Mouse (Mus musculus) embryonic facial prominence, embryonic 14.5 days (tissue): ENCODE results near the gene Gm28230. TPM values are rescaled to one million over a fixed set of nuclear protein-coding genes. Genes with fewer than 3 reads are reported as not detected.

Experiments used
- ATAC-seq: fragments of 200-750 bp; cut with Nextera tagmentation; 2 replicates; pipeline ENCODE4 v1.8.0; 2017; ENCODE audit warnings: low read depth, moderate number of reproducible peaks, moderate TSS enrichment
- DNase-seq: peaks from one replicate; pipeline ENCODE4 v3.0.0-alpha.2; 2015; ENCODE audit warnings: low spot score
- H3K27ac ChIP-seq: fragments of 300-500 bp; sonication (generic); replicated peaks from 2 replicates; pipeline ENCODE4 v1.5.1; 2014; ENCODE audit warnings: low read depth, mild to moderate bottlenecking, low read length, moderate library complexity
- H3K27me3 ChIP-seq: fragments of 300-500 bp; sonication (generic); replicated peaks from 2 replicates; pipeline ENCODE4 v1.6.1; 2014; ENCODE audit warnings: low read length; ENCODE audit not compliant: control insufficient read depth, insufficient read depth
- H3K36me3 ChIP-seq: fragments of 300-500 bp; sonication (generic); 2 replicates; pipeline ENCODE4 v1.6.1; 2014; ENCODE audit warnings: low read length, mixed read lengths; ENCODE audit not compliant: control insufficient read depth, insufficient read depth
- H3K4me1 ChIP-seq: fragments of 300-500 bp; sonication (generic); 2 replicates; pipeline ENCODE4 v1.6.1; 2014; ENCODE audit warnings: antibody characterized with exemption, low read length; ENCODE audit not compliant: control insufficient read depth, insufficient read depth
- H3K4me2 ChIP-seq: fragments of 300-500 bp; sonication (generic); 2 replicates; pipeline ENCODE4 v1.6.1; 2014; ENCODE audit warnings: low read depth, mild to moderate bottlenecking, low read length, moderate library complexity, mixed read lengths
- H3K4me3 ChIP-seq: fragments of 300-500 bp; sonication (generic); 2 replicates; pipeline ENCODE4 v1.5.1; 2014; ENCODE audit warnings: low read depth, mild to moderate bottlenecking, low read length
- H3K9ac ChIP-seq: fragments of 300-500 bp; sonication (generic); 2 replicates; pipeline ENCODE4 v1.6.1; 2014; ENCODE audit warnings: low read depth, mild to moderate bottlenecking, low read length, moderate library complexity, mixed read lengths
- H3K9me3 ChIP-seq: fragments of 300-500 bp; sonication (generic); 2 replicates; pipeline ENCODE4 v1.6.1; 2016; ENCODE audit warnings: low read length; ENCODE audit not compliant: control insufficient read depth
- WGBS: fragments of 180-500 bp; shearing (Covaris S2); extraction: QIAGEN DNeasy Blood & Tissue Kit; methylation state at CpG from one replicate; pipeline ENCODE4 v1.1.7; 2014; 5-methylcytosine and 5-hydroxymethylcytosine counted together
- polyA plus RNA-seq: library from polyadenylated mRNA; unstranded; fragments of >200 nt; fragmentation: Nextera tagmentation; extraction: Ambion mirVana; gene quantifications from 2 replicates; pipeline ENCODE4 v1.2.1, GENCODE M21; 2014

Gene Gm28230
- polyA plus RNA-seq, 1 experiment from 2014 or later: not detected

- DNase-seq: peak; percentile 73
- 11% methylated on average over 17 of the region's 17 CpGs for WGBS
- Histone ChIP-seq H3K27me3 (peaks cover 96% of the 10 kb centered on the region), H3K9ac (no peak overlapping the region), H3K4me1 (peaks cover 18% of the 10 kb centered on the region), H3K36me3 (no peaks in the 10 kb centered on the region), H3K27ac (no peak overlapping the region), H3K4me3 (no peak overlapping the region), H3K4me2 (no peak overlapping the region), H3K9me3 (no peaks in the 10 kb centered on the region)
- ATAC-seq: no peak
Measured at GRCm38 (mm10) chr2:74701949-74702819, 24.3 kb upstream of the Gm28230 start.

GRCm38 (mm10) chr2:74702820-74703219 lies 23.7 kb upstream of the Gm28230 start:
- Histone ChIP-seq H3K4me1 (peaks cover 18% of the 10 kb centered on the region), H3K4me2 (no peak overlapping the region), H3K9ac (no peak overlapping the region), H3K36me3 (no peaks in the 10 kb centered on the region), H3K9me3 (no peaks in the 10 kb centered on the region), H3K27me3 (peaks cover 96% of the 10 kb centered on the region), H3K27ac (no peak overlapping the region), H3K4me3 (no peak overlapping the region)
- DNase-seq (no peak), ATAC-seq (no peak)
- WGBS: 22% methylated on average over 6 of the region's 6 CpGs

- ATAC-seq (no peak), DNase-seq (no peak)
- Histone ChIP-seq H3K9ac (no peak overlapping the region), H3K4me1 (peaks cover 14% of the 10 kb centered on the region), H3K27ac (no peak overlapping the region), H3K4me3 (no peak overlapping the region), H3K36me3 (no peaks in the 10 kb centered on the region), H3K4me2 (no peak overlapping the region), H3K9me3 (no peaks in the 10 kb centered on the region), H3K27me3 (peaks cover 96% of the 10 kb centered on the region)
- WGBS: 4% methylated on average over 10 of the region's 10 CpGs
Measured at GRCm38 (mm10) chr2:74703317-74703716, 23.2 kb upstream of the Gm28230 start.

GRCm38 (mm10) chr2:74703720-74704392 lies 22.7 kb upstream of the Gm28230 start:
- Histone ChIP-seq H3K9ac (no peak overlapping the region), H3K27ac (no peak overlapping the region), H3K36me3 (no peaks in the 10 kb centered on the region), H3K4me3 (0 out of 2 replicates have a peak overlapping the region, but pooled peaks have one; percentile 44), H3K9me3 (no peaks in the 10 kb centered on the region), H3K4me2 (peak overlapping the region; percentile 4; the same call in 1 of the 2 replicates), H3K27me3 (peaks cover 96% of the 10 kb centered on the region), H3K4me1 (peaks cover 12% of the 10 kb centered on the region; the same call in 1 of the 2 replicates)
- no peak for DNase-seq
- ATAC-seq: no peak
- WGBS: 6% methylated on average over 25 of the region's 26 CpGs

GRCm38 (mm10) chr2:74704393-74704998 lies 22.0 kb upstream of the Gm28230 start, which contains the start of gene Hoxd8:
Gene Hoxd8, plus strand, starts transcription at chr2:74704615.
- WGBS: 4% methylated on average over 9 of the region's 52 CpGs
- 0 out of 2 replicates have a peak within 1 kb of the TSS, but pooled peaks have one; percentile 28 for H3K27ac ChIP-seq
- peaks cover 12% of the 10 kb centered on the region; the same call in 1 of the 2 replicates for H3K4me1 ChIP-seq
- H3K27me3 ChIP-seq: peaks cover 96% of the 10 kb centered on the region
- H3K9ac ChIP-seq: peak within 1 kb of the TSS; percentile 58
- H3K36me3 ChIP-seq: no peaks in the 10 kb centered on the region
- peak; percentile 55 for DNase-seq
- peak within 1 kb of the TSS; percentile 44 for H3K4me3 ChIP-seq
- H3K9me3 ChIP-seq: no peaks in the 10 kb centered on the region
- H3K4me2 ChIP-seq: peak within 1 kb of the TSS; percentile 72
- ATAC-seq: no peak

- peak overlapping the region; percentile 58 for H3K9ac ChIP-seq
- H3K4me2 ChIP-seq: peak overlapping the region; percentile 72
- no peaks in the 10 kb centered on the region for H3K9me3 ChIP-seq
- H3K4me3 ChIP-seq: peak overlapping the region; percentile 44
- no peak for DNase-seq
- WGBS: 0% methylated on average over 9 of the region's 66 CpGs
- no peaks in the 10 kb centered on the region for H3K36me3 ChIP-seq
- H3K4me1 ChIP-seq: peaks cover 12% of the 10 kb centered on the region; the same call in 1 of the 2 replicates
- H3K27ac ChIP-seq: 0 out of 2 replicates have a peak overlapping the region, but pooled peaks have one; percentile 28
- peaks cover 96% of the 10 kb centered on the region for H3K27me3 ChIP-seq
- ATAC-seq: peak; percentile 22; the same call in 1 of the 2 replicates
Measured at GRCm38 (mm10) chr2:74704999-74705466, 21.5 kb upstream of the Gm28230 start.

- H3K36me3 ChIP-seq: no peaks in the 10 kb centered on the region
- DNase-seq: no peak
- 0 out of 2 replicates have a peak overlapping the region, but pooled peaks have one; percentile 28 for H3K27ac ChIP-seq
- no peaks in the 10 kb centered on the region for H3K9me3 ChIP-seq
- under 1% methylated on average over 15 of the region's 85 CpGs for WGBS
- H3K4me3 ChIP-seq: peak overlapping the region; percentile 44
- peaks cover 12% of the 10 kb centered on the region; the same call in 1 of the 2 replicates for H3K4me1 ChIP-seq
- peak overlapping the region; percentile 72 for H3K4me2 ChIP-seq
- ATAC-seq: 0 out of 2 replicates have a peak, but pooled peaks have one; percentile 23
- peak overlapping the region; percentile 58 for H3K9ac ChIP-seq
- H3K27me3 ChIP-seq: peaks cover 96% of the 10 kb centered on the region
Measured at GRCm38 (mm10) chr2:74705467-74706089, 20.9 kb upstream of the Gm28230 start.
